22 mouse cellular contexts compared by ENCODE assay signal in genomic region chr19:21138998-21139495, GRCm38 (mm10).
DNase-seq lines count a peak whose midpoint lies in the region; ATAC-seq and TF ChIP-seq lines count a peak whose summit lies in the region.
"Had no signal": no experiment of that assay in that cellular context is flagged by ENCODE, and none has a peak within 500 bp of the region (broad histone marks: within the 10 kb centered on the region; RNA-seq: fewer than 3 reads in every experiment).

No protein-coding gene starts in this region.

- 0 out of 2 replicates have a peak, but pooled peaks have one; percentile 4 for ATAC-seq in kidney, embryonic 16.5 days (ENCODE audit: low FRiP score, low TSS enrichment)
- ATAC-seq in intestine, embryonic 16.5 days, result peak; percentile 77
- ATAC-seq in midbrain, postnatal 0 days (ENCODE audit: low FRiP score), result no peak
- no peak for ATAC-seq in liver, embryonic 12.5 days
- ATAC-seq: activated CD4-positive, CD25-positive, alpha-beta regulatory T cell, adult 4 months; forebrain, embryonic 14.5 days; hindbrain, embryonic 16.5 days; inflammation-experienced regulatory T-cells, adult 6 months had no signal

- H3K9me3 ChIP-seq in kidney, embryonic 16.5 days (ENCODE audit: low read length), result no peaks in the 10 kb centered on the region
- no peaks in the 10 kb centered on the region for H3K9me3 ChIP-seq in intestine, embryonic 16.5 days (ENCODE audit: control insufficient read depth, low read length)
- H3K9me3 ChIP-seq in midbrain, postnatal 0 days (ENCODE audit: low read length), result no peaks in the 10 kb centered on the region
- no peaks in the 10 kb centered on the region for H3K9me3 ChIP-seq in liver, embryonic 12.5 days (replicated peaks)
- H3K9me3 ChIP-seq: embryonic facial prominence, embryonic 10.5 days; G1E; heart, embryonic 13.5 days had no signal

- H3K4me1 ChIP-seq in kidney, embryonic 16.5 days (ENCODE audit: insufficient read depth, low read length), result peaks cover 7% of the 10 kb centered on the region
- 0 out of 2 replicates have a peak, but pooled peaks cover 2% of the 10 kb centered on the region for H3K4me1 ChIP-seq in intestine, embryonic 16.5 days (ENCODE audit: control insufficient read depth, insufficient read depth, low read length)
- H3K4me1 ChIP-seq in midbrain, postnatal 0 days (ENCODE audit: insufficient read depth, low read length), result peaks cover 4% of the 10 kb centered on the region; the same call in 1 of the 2 replicates
- no peaks in the 10 kb centered on the region for H3K4me1 ChIP-seq in liver, embryonic 12.5 days

- H3K9ac ChIP-seq in kidney, embryonic 16.5 days (replicated peaks; ENCODE audit: low read length), result no peak overlapping the region
- no peak overlapping the region for H3K9ac ChIP-seq in intestine, embryonic 16.5 days (ENCODE audit: low read depth, low read length)
- H3K9ac ChIP-seq in midbrain, postnatal 0 days (replicated peaks; ENCODE audit: low read length, poor library complexity, severe bottlenecking), result no peak overlapping the region
- H3K9ac ChIP-seq in liver, embryonic 12.5 days, result no peak overlapping the region
- H3K9ac ChIP-seq: heart, embryonic 13.5 days had no signal

- no peak for DNase-seq in kidney, adult 8-10 months
- peak; percentile 43 for DNase-seq in R1 (ENCODE audit: low read depth, low spot score)
- peak; percentile 48 for DNase-seq in yolk sac, embryonic 10.5 days (ENCODE audit: low spot score)
- no peak for DNase-seq in midbrain, postnatal 0 days (ENCODE audit: low spot score)
- DNase-seq in adrenal gland, postnatal 36 days, result no peak
- DNase-seq: adrenal gland, postnatal 14 days; cerebellum, adult 18-20 months; cerebellum, postnatal 10 days; gastrocnemius, postnatal 10 days; heart, adult 11 months; heart, postnatal 36 days had no signal

- 80% methylated on average over 8 of the region's 8 CpGs for WGBS in kidney, embryonic 16.5 days
- 74% methylated on average over 8 of the region's 8 CpGs for whole genome bisulfite sequencing in intestine, embryonic 16.5 days
- 93% methylated on average over 8 of the region's 8 CpGs for WGBS in midbrain, postnatal 0 days
- 56% methylated on average over 8 of the region's 8 CpGs for WGBS in liver, embryonic 12.5 days (ENCODE audit: insufficient replicate concordance)

- H3K4me2 ChIP-seq in kidney, embryonic 16.5 days (replicated peaks; ENCODE audit: low read depth, low read length), result no peak overlapping the region
- no peak overlapping the region for H3K4me2 ChIP-seq in intestine, embryonic 16.5 days (ENCODE audit: low read depth, low read length)
- H3K4me2 ChIP-seq in midbrain, postnatal 0 days (ENCODE audit: low read depth, low read length, poor library complexity, severe bottlenecking), result no peak overlapping the region
- no peak overlapping the region for H3K4me2 ChIP-seq in liver, embryonic 12.5 days
- H3K4me2 ChIP-seq: heart, embryonic 13.5 days had no signal

- H3K27ac ChIP-seq in kidney, embryonic 16.5 days (ENCODE audit: low read length), result no peak overlapping the region
- H3K27ac ChIP-seq in intestine, embryonic 16.5 days (ENCODE audit: low read length), result no peak overlapping the region
- H3K27ac ChIP-seq in midbrain, postnatal 0 days (ENCODE audit: low read depth, low read length), result no peak overlapping the region
- no peak overlapping the region for H3K27ac ChIP-seq in liver, embryonic 12.5 days
- H3K27ac ChIP-seq: embryonic facial prominence, embryonic 10.5 days; heart, embryonic 13.5 days had no signal

- H3K27me3 ChIP-seq in kidney, embryonic 16.5 days (ENCODE audit: insufficient read depth, low read length), result no peaks in the 10 kb centered on the region
- no peaks in the 10 kb centered on the region for H3K27me3 ChIP-seq in intestine, embryonic 16.5 days (replicated peaks; ENCODE audit: control insufficient read depth, insufficient read depth, low read length)
- no peaks in the 10 kb centered on the region for H3K27me3 ChIP-seq in midbrain, postnatal 0 days (ENCODE audit: insufficient read depth, low read length)
- no peaks in the 10 kb centered on the region for H3K27me3 ChIP-seq in liver, embryonic 12.5 days (replicated peaks)
- H3K27me3 ChIP-seq: CH12.LX; heart, embryonic 13.5 days had no signal

- no peak for TF ChIP-seq CTCF in midbrain, postnatal 0 days (IDR thresholded peaks at IDR 0.05)

- no peaks in the 10 kb centered on the region for H3K36me3 ChIP-seq in kidney, embryonic 16.5 days (ENCODE audit: insufficient read depth, low read length)
- no peaks in the 10 kb centered on the region for H3K36me3 ChIP-seq in intestine, embryonic 16.5 days (ENCODE audit: control insufficient read depth, insufficient read depth, low read length)
- no peaks in the 10 kb centered on the region for H3K36me3 ChIP-seq in midbrain, postnatal 0 days (ENCODE audit: insufficient read depth, low read length)
- H3K36me3 ChIP-seq in liver, embryonic 12.5 days, result no peaks in the 10 kb centered on the region
- H3K36me3 ChIP-seq: embryonic facial prominence, embryonic 10.5 days; G1E; heart, embryonic 13.5 days had no signal

- H3K4me3 ChIP-seq in kidney, embryonic 16.5 days (ENCODE audit: low read length), result no peak overlapping the region
- H3K4me3 ChIP-seq in intestine, embryonic 16.5 days (ENCODE audit: low read length), result no peak overlapping the region
- H3K4me3 ChIP-seq in midbrain, postnatal 0 days (ENCODE audit: low read depth, low read length), result no peak overlapping the region
- H3K4me3 ChIP-seq in liver, embryonic 12.5 days, result no peak overlapping the region
- H3K4me3 ChIP-seq: embryonic facial prominence, embryonic 10.5 days; heart, embryonic 13.5 days had no signal

Comparison
In these comparisons a context has a peak if more than half of its experiments do, and no peak if none do; other contexts are left out.
1. ATAC-seq: peak in kidney, embryonic 16.5 days (single experiment) and intestine, embryonic 16.5 days (single experiment); none in midbrain, postnatal 0 days (single experiment) and liver, embryonic 12.5 days (single experiment).
2. DNase-seq: peak in R1 (single experiment) and yolk sac, embryonic 10.5 days (single experiment); none in kidney, adult 8-10 months (0 of 2), midbrain, postnatal 0 days (single experiment) and adrenal gland, postnatal 36 days (0 of 2).